Mouse (Mus musculus) lung, postnatal 4 days (tissue): ENCODE results near the gene Gm8180.
"Not testable (repeated sequence)": the region's sequence is repeated elsewhere in the genome, so short reads cannot be mapped to it uniquely, and the experiment has no call there.

ENCODE experiments used
- DNase-seq, 2 experiments: peaks; one replicate each; pipeline ENCODE4 v3.0.0; 2021

The Gm8180 gene

DNA sequence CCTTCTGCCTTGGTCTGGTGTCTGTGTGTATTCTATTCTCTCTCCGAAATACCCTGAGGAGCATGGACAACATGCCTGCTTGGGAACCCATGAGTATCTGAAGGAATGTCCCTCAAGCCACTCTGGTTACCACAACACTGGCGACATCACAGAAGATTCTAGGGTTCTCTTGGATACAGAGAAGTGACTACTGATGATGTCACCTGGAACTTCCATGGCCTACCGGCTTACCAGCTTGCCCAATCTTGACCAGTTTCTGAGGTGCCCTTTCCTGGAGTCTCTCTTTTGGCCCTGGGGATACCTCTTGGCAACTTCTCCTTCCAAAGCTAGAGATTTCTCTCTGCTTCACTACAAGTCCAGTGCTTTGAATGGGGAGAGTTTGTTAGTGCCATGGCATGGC lies at the start of gene Gm8180:
Gene Gm8180, minus strand, starts transcription at position 101 of the 400 bp plus-strand sequence.
- DNase-seq: not testable (repeated sequence)

DNA sequence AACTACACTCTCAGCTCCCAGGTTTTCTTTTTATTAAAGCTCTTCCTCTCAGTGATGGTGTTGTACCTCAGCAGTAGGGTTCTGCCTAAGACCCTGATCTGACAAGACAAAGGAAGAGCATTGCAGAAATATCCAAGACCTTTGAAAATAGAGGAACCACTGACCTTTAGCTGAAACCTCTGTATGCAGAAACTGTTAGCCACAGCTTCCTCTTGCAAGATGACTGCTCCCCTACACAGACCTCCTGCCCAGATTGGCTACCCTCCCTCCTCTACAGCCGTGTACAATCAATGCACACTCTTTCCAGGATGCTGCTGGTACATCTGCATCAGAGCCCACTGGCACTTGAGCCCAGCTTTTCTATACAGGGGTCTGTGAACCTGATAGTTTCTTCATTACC lies 45.8 kb upstream of the Gm8180 start:
- DNase-seq: not testable (repeated sequence)

DNA sequence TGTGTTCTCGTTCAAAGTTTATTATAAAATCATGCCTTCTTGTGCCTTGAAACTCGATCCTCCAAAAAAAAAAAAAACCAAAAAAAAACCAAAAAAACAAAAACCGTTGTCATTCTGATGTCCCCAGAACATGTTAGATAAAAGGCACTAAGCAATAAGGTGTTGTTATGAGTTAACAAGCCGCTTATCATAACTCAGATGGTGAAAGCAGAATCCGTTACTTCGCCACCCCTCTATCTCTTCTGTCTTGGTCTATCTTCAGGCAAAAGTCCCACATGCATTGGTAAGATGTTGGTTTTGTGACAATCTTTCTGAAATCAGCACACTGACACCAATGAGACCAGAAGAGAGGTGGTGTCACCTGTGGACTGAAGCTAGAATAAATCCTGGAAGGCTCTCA lies 39.6 kb upstream of the Gm8180 start:
- DNase-seq: not testable (repeated sequence)

DNA sequence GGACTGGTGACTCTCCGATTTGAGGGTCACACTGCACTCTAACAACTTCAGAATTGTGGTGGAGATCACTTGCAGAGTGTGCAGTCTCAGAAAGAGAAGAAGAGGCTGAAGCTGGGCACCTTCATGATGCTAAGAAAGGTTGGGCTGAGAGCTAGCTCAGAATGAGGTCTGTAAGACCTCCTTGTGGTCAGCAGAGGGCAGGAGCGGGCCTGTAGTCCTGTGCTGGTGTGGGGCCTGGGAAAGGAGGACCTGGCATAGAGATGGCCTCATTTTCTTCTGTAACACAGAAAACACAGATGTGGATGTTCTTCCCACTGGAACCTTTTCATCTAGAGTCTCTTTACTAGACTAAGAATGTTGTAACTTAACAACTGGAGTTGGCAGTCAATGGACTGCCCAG lies 37.3 kb upstream of the Gm8180 start:
- DNase-seq: not testable (repeated sequence)

DNA sequence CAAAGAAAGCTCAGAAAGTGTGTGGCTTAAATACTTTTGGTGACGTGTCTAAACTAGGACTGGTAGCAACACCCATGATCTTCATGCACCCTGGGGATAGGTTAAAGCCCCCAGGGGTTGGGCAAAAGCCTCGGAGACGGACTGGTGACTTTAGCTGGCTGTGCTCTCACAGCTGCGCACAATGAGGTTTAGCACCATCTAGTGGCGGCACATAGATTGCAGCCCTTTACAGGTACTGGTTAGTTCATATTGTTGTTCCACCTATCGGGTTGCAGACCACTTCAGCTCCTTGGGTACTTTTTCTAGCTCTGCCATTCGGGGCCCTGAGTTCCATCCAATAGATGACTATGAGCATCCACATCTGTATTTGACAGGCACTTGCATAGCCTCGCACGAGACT lies 27.9 kb upstream of the Gm8180 start:
- peak in 1 of 2 experiments; percentile 9 for DNase-seq

DNA sequence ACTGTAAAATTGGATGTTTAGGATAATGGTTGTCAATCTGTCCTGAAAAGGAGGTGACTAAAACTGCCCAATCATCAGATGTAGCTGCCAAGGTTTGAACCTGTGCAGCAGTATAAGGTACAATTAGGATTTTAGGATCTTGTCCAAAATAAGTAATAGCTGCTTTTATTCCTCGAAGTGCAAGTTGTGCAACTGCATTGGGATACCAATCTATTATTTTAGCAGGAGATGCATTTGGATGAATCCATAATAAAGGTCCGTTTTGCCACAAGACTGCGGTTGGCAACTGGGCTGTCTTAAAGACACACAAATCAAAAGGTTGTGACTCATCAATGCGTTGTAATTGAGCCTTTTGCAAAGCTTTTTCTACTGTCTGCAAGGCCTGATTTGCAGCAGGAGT lies 23.6 kb upstream of the Gm8180 start:
- not testable (repeated sequence) for DNase-seq

DNA sequence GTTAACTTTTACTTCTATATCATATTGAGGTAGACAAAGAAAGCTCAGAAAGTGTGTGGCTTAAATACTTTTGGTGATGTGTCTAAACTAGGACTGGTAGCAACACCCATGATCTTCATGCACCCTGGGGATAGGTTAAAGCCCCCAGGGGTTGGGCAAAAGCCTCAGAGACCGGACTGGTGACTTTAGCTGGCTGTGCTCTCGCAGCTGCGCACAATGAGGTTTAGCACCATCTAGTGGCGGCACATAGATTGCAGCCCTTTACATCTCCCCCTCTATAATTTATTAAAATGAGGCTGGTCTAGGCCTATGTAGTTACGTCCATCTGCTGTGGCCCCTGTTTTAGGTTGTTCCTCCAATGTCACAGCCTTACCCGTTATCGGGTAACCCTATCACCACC lies 19.9 kb upstream of the Gm8180 start:
- DNase-seq: not testable (repeated sequence)

DNA sequence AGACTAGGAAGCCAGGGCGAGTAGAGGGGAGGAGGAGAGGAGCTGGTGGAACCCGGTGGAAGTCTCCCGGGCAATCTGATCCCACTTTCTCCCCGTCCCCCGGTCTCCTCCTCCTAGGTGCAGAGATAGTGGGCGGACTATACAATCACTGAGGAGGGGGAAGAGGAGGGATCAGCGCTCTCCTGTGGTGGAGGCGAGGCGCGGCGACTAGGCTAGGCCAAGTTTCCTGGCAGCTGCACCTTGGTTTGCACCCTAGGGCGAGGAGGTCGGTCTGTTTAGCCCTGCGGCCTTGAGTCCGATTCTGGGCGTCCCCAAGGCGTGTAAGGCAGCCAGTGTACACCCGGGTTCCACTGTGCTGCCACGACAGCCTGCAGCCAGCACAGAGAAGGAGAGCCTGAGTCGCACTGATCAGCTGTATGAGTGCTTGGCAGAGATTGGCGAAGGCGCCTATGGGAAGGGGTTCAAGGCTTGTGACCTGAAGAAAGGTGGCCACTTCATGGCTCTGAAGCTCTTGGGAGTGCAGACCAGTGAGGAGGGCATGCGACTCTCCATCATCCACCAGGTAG lies 12.4 kb upstream of the Gm8180 start:
- not testable (repeated sequence) for DNase-seq

DNA sequence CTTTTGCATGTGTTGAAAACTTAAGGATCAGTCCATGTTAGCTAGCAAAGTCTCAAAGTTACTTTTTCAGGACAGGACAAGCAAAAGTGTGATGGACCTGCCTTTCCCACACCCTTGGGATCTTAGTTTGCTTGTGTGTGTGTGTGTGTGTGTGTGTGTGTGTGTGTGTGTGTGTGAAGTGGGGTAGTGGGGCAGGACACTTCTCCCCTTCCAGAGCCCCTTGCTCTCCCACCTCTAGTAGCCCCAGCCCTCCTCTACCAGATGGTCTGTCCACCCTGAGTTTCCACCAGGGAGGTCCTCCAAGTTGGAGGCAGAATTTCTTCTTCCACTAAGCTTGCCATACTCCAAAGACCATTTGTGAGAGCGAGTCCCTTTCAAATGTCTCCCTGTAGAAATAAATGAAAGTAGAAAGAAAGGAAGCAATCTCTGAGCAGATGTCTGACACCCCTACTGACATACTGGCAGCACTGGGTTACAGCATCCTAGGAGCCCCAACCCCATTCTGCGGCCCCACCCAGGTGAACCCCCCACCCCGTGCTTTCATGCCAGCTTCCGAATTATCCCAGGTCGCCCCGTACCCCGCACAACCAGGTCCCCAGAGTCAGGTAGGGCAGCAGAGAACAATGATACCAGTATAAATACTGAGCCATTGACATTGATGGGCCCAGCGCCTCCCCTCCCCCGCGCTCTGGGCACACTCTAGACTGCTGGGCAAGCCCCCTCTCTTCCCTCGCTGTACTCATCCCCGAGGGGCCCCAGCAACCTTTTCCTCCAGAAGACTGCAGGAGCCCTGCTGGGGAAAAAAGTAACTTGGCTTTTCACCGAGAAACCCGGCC lies 11.7 kb upstream of the Gm8180 start:
- DNase-seq: no peak

DNA sequence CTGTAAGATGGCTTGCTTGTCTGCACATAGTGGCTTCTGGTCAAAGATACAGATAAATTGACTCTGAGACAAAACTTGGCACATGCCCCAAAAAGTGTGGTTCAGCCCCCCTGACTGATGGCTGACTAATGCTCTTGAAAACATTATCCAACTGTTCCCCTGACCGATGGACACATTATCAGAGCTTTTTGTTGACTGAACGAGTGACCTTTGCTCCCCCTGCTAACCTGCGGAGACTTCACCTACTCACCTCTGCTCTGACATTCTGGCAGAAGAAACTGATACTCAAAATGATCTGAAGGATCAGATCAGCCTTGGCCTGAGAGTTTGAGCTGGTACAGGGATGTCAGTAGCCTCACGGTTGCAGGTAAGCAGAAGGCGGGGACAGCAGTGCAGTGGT lies 9.3 kb upstream of the Gm8180 start:
- DNase-seq: not testable (repeated sequence)

DNA sequence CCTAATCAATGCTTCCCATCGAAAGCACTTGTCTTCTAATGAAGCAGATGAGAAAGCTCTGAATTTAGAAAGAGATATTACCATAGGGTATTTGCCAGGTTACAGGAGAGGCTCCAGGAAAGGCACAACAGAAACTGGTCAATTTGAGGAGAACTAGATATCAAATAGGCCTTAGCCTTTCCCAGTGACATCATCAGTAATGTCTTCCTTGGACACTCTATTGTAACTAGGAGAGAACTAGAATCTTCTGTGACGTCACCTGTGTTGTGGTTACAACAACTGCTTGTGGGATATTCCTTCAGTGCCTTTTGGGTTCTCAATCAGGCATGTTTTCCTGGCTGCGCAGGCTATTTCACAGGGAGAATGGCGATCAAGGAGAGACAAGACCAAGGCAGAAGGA lies 37.0 kb downstream of the Gm8180 start, which contains the start of gene Gm6526:
Gene Gm6526, plus strand, starts transcription at position 301 of the 400 bp plus-strand sequence.
- not testable (repeated sequence) for DNase-seq
